Mouse (Mus musculus) MEL (cell line): ENCODE measurements around the gene Rad51b. TPM values are rescaled to one million over a fixed set of nuclear protein-coding genes. Genes with fewer than 3 reads are reported as not detected.

Experiments used
- DNase-seq: peaks from one replicate; pipeline ENCODE4 v3.0.0; 2011; ENCODE audit warnings: low read depth, low spot score
- H3K27ac ChIP-seq: 2 replicates; pipeline ENCODE4 v1.5.1; 2012; ENCODE audit warnings: low read depth, mild to moderate bottlenecking, control low read depth, low read length, moderate library complexity; ENCODE audit not compliant: control insufficient read depth
- H3K27me3 ChIP-seq, 2 experiments: fragments of 150-350 bp in 1 of 2; sonication (generic) in 1 of 2; 2 replicates each; pipeline ENCODE4 v1.6.1; 2012; ENCODE audit warnings: low read length in 2 of 2, mild to moderate bottlenecking in 2 of 2, improper control_type of control experiment in 1 of 2, moderate library complexity in 1 of 2; ENCODE audit not compliant: insufficient read depth in 2 of 2, control insufficient read depth in 1 of 2
- H3K36me3 ChIP-seq, 2 experiments: 2 replicates each; pipeline ENCODE4 v1.6.1; 2012 to 2014; ENCODE audit warnings: low read length in 2 of 2, improper control_type of control experiment in 1 of 2, inconsistent platforms in 1 of 2, mild to moderate bottlenecking in 1 of 2; ENCODE audit not compliant: insufficient read depth in 2 of 2, control insufficient read depth in 1 of 2
- H3K4me1 ChIP-seq, 2 experiments: fragments of 150-350 bp in 1 of 2; sonication (generic) in 1 of 2; 2 replicates each; pipeline ENCODE4 v1.6.1; 2012; ENCODE audit warnings: low read length in 2 of 2, improper control_type of control experiment in 1 of 2, mild to moderate bottlenecking in 1 of 2; ENCODE audit not compliant: insufficient read depth in 2 of 2, control insufficient read depth in 1 of 2
- H3K4me3 ChIP-seq, 2 experiments: fragments of 150-350 bp in 1 of 2; sonication (generic) in 1 of 2; 2 replicates each; pipeline ENCODE4 v1.5.1; 2012; ENCODE audit warnings: low read depth in 2 of 2, low read length in 2 of 2, mild to moderate bottlenecking in 2 of 2, moderate library complexity in 2 of 2, control low read depth in 1 of 2, improper control_type of control experiment in 1 of 2; ENCODE audit not compliant: control insufficient read depth in 1 of 2, insufficient read depth in 1 of 2
- H3K79me2 ChIP-seq: 2 replicates; pipeline ENCODE4 v1.6.1; 2012; ENCODE audit warnings: mild to moderate bottlenecking, low read length, moderate library complexity; ENCODE audit not compliant: control insufficient read depth, poor library complexity, insufficient read depth
- H3K9ac ChIP-seq: 2 replicates; pipeline ENCODE4 v1.6.1; 2012; ENCODE audit warnings: low read depth, mild to moderate bottlenecking, control low read depth, low read length, moderate library complexity; ENCODE audit not compliant: control insufficient read depth, poor library complexity, severe bottlenecking
- H3K9me3 ChIP-seq: fragments of 150-350 bp; sonication (generic); replicated peaks from 2 replicates; pipeline ENCODE4 v1.6.1; 2012; ENCODE audit warnings: mild to moderate bottlenecking, low read length, improper control_type of control experiment, moderate library complexity; ENCODE audit not compliant: insufficient read depth
- CHD2 ChIP-seq: IDR thresholded peaks from 2 replicates; pipeline ENCODE4 v1.6.1; 2011; ENCODE audit warnings: low read length, improper control_type of control experiment
- ELF1 ChIP-seq: IDR thresholded peaks from 2 replicates; pipeline ENCODE4 v1.6.1; 2014; ENCODE audit warnings: low read depth, mild to moderate bottlenecking, inconsistent platforms, low read length, improper control_type of control experiment, moderate library complexity
- EP300 ChIP-seq, 2 experiments: IDR thresholded peaks; 2 replicates each; pipeline ENCODE4 v1.6.1; 2011; ENCODE audit warnings: improper control_type of control experiment in 2 of 2, low read length in 2 of 2, low read depth in 1 of 2, mild to moderate bottlenecking in 1 of 2
- GABPA ChIP-seq: IDR thresholded peaks from 2 replicates; pipeline ENCODE4 v1.6.1; 2012; ENCODE audit warnings: low read depth, mild to moderate bottlenecking, inconsistent platforms, low read length, improper control_type of control experiment, moderate library complexity
- GATA1 ChIP-seq: IDR thresholded peaks from 2 replicates; pipeline ENCODE4 v1.6.1; 2011; ENCODE audit warnings: low read depth, low read length, improper control_type of control experiment
- MAZ ChIP-seq: IDR thresholded peaks from 2 replicates; pipeline ENCODE4 v1.6.1; 2012; ENCODE audit warnings: low read depth, mild to moderate bottlenecking, inconsistent platforms, low read length, improper control_type of control experiment
- MYC ChIP-seq: IDR thresholded peaks from 2 replicates; pipeline ENCODE4 v1.6.1; 2011; ENCODE audit warnings: low read depth, mild to moderate bottlenecking, low read length, improper control_type of control experiment, moderate library complexity
- NELFE ChIP-seq: IDR thresholded peaks from 2 replicates; pipeline ENCODE4 v1.6.1; 2011; ENCODE audit warnings: low read depth, low read length, improper control_type of control experiment
- POLR2AphosphoS5 ChIP-seq: IDR thresholded peaks from 2 replicates; pipeline ENCODE4 v1.6.1; 2012; ENCODE audit warnings: low read depth, borderline replicate concordance, mild to moderate bottlenecking, inconsistent platforms, low read length, moderate library complexity, mixed read lengths
- RCOR1 ChIP-seq: IDR thresholded peaks from 2 replicates; pipeline ENCODE4 v1.6.1; 2012; ENCODE audit warnings: low read depth, mild to moderate bottlenecking, inconsistent platforms, low read length, improper control_type of control experiment
- SMC3 ChIP-seq: IDR thresholded peaks from 2 replicates; pipeline ENCODE4 v1.6.1; 2011; ENCODE audit warnings: low read depth, low read length, improper control_type of control experiment
- TAL1 ChIP-seq: IDR thresholded peaks from 2 replicates; pipeline ENCODE4 v1.6.1; 2012; ENCODE audit warnings: mild to moderate bottlenecking, inconsistent platforms, low read length, moderate library complexity, mixed read lengths
- TCF12 ChIP-seq: IDR thresholded peaks from 2 replicates; pipeline ENCODE4 v1.6.1; 2014; ENCODE audit warnings: low read depth, mild to moderate bottlenecking, inconsistent platforms, low read length, improper control_type of control experiment, moderate library complexity
- USF1 ChIP-seq: IDR thresholded peaks from 2 replicates; pipeline ENCODE4 v1.6.1; 2014; ENCODE audit warnings: low read depth, mild to moderate bottlenecking, inconsistent platforms, low read length, improper control_type of control experiment, moderate library complexity
- ZC3H11A ChIP-seq: IDR thresholded peaks from 2 replicates; pipeline ENCODE4 v1.6.1; 2012; ENCODE audit warnings: low read depth, mild to moderate bottlenecking, inconsistent platforms, low read length, improper control_type of control experiment
- polyA plus RNA-seq, 2 experiments: library from polyadenylated mRNA; stranded (reverse) in 1 of 2; unstranded in 1 of 2; fragments of >175 nt in 1 of 2; fragments of >200 nt in 1 of 2; gene quantifications; 2 replicates each; pipeline versions ENCODE4 v1.2.1 to v1.2.4; 2012; ENCODE audit warnings: low replicate concordance in 2 of 2, low read depth in 1 of 2; ENCODE audit not compliant: insufficient read length in 2 of 2, insufficient read depth in 1 of 2, missing spikeins in 1 of 2
- total RNA-seq: library from RNA; depleted of rRNA; stranded (reverse); fragments of 300-350 nt; gene quantifications from 2 replicates; pipeline ENCODE4 v1.2.3, GENCODE M21; 2012

Gene Rad51b
- total and polyA plus RNA-seq, 3 experiments: 3.6 to 5.7 TPM; not detected in 1

- Histone ChIP-seq H3K27ac (no peak overlapping the region), H3K9ac (no peak overlapping the region), H3K4me3 (no peak overlapping the region), H3K27me3 (no peaks in the 10 kb centered on the region), H3K79me2 (no peaks in the 10 kb centered on the region), H3K36me3 (no peaks in the 10 kb centered on the region), H3K4me1 (no peaks in the 10 kb centered on the region), H3K9me3 (no peaks in the 10 kb centered on the region)
- DNase-seq: no peak
- TF ChIP-seq SMC3: no peak
- no peak for TF ChIP-seq MAZ
Observed at GRCm38 (mm10) chr12:79705501-79706266, 408.6 kb downstream of the Rad51b start.

- no peaks in the 10 kb centered on the region for H3K79me2 ChIP-seq
- H3K9ac ChIP-seq: no peak overlapping the region
- no peak for DNase-seq
- H3K36me3 ChIP-seq: no peaks in the 10 kb centered on the region
- H3K9me3 ChIP-seq: no peaks in the 10 kb centered on the region
- no peak for TF ChIP-seq GATA1
- TF ChIP-seq EP300 (IDR thresholded peaks at IDR 0.05; ENCODE audit: low read depth in 1 of 2, low read length in 2 of 2): no peak
- no peak for TF ChIP-seq RCOR1
- no peak for TF ChIP-seq TCF12
- no peak for TF ChIP-seq ELF1
- no peak for TF ChIP-seq POLR2AphosphoS5
- TF ChIP-seq NELFE: no peak
- no peak for TF ChIP-seq GABPA
- TF ChIP-seq USF1: no peak
- TF ChIP-seq CHD2: no peak
- TF ChIP-seq MYC: no peak
- TF ChIP-seq ZC3H11A: no peak
- TF ChIP-seq TAL1: no peak
- no peak overlapping the region for H3K27ac ChIP-seq
- no peak overlapping the region for H3K4me3 ChIP-seq
- H3K27me3 ChIP-seq: no peaks in the 10 kb centered on the region
- no peaks in the 10 kb centered on the region for H3K4me1 ChIP-seq
Observed at GRCm38 (mm10) chr12:79707565-79708422, 410.7 kb downstream of the Rad51b start.
